Mouse (Mus musculus): ENCODE measurements around the gene Etfa. TPM values are rescaled to one million over a fixed set of nuclear protein-coding genes. Genes with fewer than 3 reads are reported as not detected.
A peak's percentile ranks its signal among the peaks of the same experiment; 100 is the strongest.

The Etfa gene
- total and polyA plus RNA-seq, 2 experiments from 2014 or later = 11.5 to 99.1 TPM

DNA sequence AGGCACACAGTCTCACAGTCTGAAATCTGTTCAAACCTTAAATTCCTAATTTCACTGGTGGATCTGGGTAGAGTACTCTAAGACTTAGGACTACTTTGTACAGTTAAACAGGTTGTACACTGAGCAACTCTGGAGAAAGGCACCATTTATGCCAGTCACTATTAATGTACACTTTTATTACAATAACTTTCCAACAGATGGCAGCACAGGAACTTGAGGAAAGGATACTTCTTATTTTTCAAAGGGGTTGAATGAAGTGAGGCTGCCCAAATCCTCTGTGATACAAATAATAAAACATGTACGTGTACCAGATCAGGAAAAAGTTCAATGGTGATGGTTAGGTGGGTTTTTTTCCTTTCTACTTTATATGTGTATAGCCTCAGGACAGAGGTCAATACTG lies 43.6 kb downstream of the Etfa start:
- 41% methylated on average over 1 of the region's 1 CpGs for WGBS
- Histone ChIP-seq H3K27ac (ENCODE audit: low read depth, low read length) (no peak overlapping the region), H3K36me3 (ENCODE audit: insufficient read depth, low read length) (0 out of 2 replicates have a peak, but pooled peaks cover 2% of the 10 kb centered on the region), H3K9ac (replicated peaks; ENCODE audit: low read length, poor library complexity, severe bottlenecking) (no peak overlapping the region), H3K4me2 (ENCODE audit: low read depth, low read length, poor library complexity, severe bottlenecking) (no peak overlapping the region), H3K4me3 (ENCODE audit: low read depth, low read length) (no peak overlapping the region), H3K9me3 (ENCODE audit: low read length) (no peaks in the 10 kb centered on the region), H3K4me1 (ENCODE audit: insufficient read depth, low read length) (no peaks in the 10 kb centered on the region), H3K27me3 (ENCODE audit: insufficient read depth, low read length) (no peaks in the 10 kb centered on the region)
- peak; percentile 72 for TF ChIP-seq CTCF (IDR thresholded peaks at IDR 0.05)
- ATAC-seq (ENCODE audit: low FRiP score) (no peak), DNase-seq (ENCODE audit: low spot score) (peak; percentile 49)

DNA sequence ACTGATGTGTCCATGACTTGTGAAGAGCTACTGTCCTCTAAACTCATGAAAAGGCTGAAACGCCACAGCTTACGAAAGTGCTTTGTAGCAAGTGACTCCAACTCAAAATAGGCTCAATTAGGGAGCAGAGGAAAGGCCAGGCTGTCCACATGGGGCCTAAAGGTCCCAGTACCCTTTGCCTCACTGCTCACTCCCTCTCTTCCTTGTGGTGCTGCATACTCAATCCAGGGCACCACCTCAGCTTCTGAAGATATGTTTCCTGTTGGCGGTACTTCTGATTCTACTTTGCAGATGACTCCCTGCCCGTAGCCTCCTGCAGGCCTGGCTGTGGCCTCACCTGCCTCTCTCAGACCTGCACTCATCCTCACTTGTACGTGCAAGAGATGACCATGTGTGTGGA lies 58.7 kb downstream of the Etfa start:
- H3K27ac ChIP-seq (ENCODE audit: low read depth, low read length) = no peak overlapping the region
- no peak for DNase-seq (ENCODE audit: low spot score)
- no peak overlapping the region for H3K4me2 ChIP-seq (ENCODE audit: low read depth, low read length, poor library complexity, severe bottlenecking)
- H3K4me3 ChIP-seq (ENCODE audit: low read depth, low read length) = no peak overlapping the region
- H3K9me3 ChIP-seq (ENCODE audit: low read length) = no peaks in the 10 kb centered on the region
- H3K9ac ChIP-seq (replicated peaks; ENCODE audit: low read length, poor library complexity, severe bottlenecking) = no peak overlapping the region
- no peak for TF ChIP-seq CTCF (IDR thresholded peaks at IDR 0.05)
- no peak for ATAC-seq (ENCODE audit: low FRiP score)
- H3K27me3 ChIP-seq (ENCODE audit: insufficient read depth, low read length) = no peaks in the 10 kb centered on the region
- H3K36me3 ChIP-seq (ENCODE audit: insufficient read depth, low read length) = no peaks in the 10 kb centered on the region; the same call in 1 of the 2 replicates
- H3K4me1 ChIP-seq (ENCODE audit: insufficient read depth, low read length) = no peaks in the 10 kb centered on the region
- WGBS = 92% methylated on average over 5 of the region's 5 CpGs

DNA sequence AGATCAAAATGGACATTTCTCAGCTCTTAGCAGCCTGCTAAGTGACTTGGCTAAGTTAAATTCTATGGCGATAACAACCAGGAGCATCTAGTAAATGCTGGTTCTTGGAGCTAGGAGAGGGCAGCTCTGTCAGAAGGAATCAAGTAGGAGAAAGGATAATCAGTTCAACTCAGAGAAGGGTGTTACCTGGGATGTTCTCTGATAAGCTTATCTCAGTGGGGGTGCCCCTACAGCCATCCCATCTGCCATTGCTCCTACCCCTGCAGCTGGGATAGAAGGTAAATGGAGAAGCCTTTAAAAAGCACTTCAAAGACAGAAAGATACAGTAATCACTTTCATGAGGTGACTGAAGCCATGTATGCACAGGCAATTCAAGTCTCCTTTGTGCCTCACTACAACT lies 59.1 kb downstream of the Etfa start:
- Histone ChIP-seq H3K27me3 (ENCODE audit: insufficient read depth, low read length) (no peaks in the 10 kb centered on the region), H3K27ac (ENCODE audit: low read depth, low read length) (no peak overlapping the region), H3K4me3 (ENCODE audit: low read depth, low read length) (no peak overlapping the region), H3K36me3 (ENCODE audit: insufficient read depth, low read length) (no peaks in the 10 kb centered on the region; the same call in 1 of the 2 replicates), H3K9ac (replicated peaks; ENCODE audit: low read length, poor library complexity, severe bottlenecking) (no peak overlapping the region), H3K9me3 (ENCODE audit: low read length) (no peaks in the 10 kb centered on the region), H3K4me2 (ENCODE audit: low read depth, low read length, poor library complexity, severe bottlenecking) (no peak overlapping the region), H3K4me1 (ENCODE audit: insufficient read depth, low read length) (no peaks in the 10 kb centered on the region)
- ATAC-seq (ENCODE audit: low FRiP score) (no peak), DNase-seq (ENCODE audit: low spot score) (no peak)
- no peak for TF ChIP-seq CTCF (IDR thresholded peaks at IDR 0.05)
- 97% methylated on average over 1 of the region's 1 CpGs for WGBS

DNA sequence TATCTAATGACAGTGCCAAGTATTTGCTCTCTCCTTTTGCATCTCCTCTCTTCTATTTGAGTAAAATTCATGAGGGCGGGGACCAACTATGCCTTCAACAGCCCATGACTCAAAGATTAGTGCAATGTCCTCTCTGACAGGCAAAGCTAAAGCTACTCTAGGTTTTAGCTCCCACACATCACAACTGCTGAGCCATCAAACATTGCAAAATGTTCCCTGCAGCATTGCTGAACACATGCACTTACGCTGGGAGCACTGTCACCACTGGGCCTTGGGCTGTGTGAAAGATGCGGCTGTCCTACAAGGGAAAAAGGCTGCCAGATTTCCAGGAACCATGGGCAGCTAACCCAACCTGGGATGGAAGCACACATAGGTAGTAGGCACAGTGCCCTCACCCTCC lies 60.6 kb downstream of the Etfa start:
- H3K4me2 ChIP-seq (ENCODE audit: low read depth, low read length, poor library complexity, severe bottlenecking) = no peak overlapping the region

DNA sequence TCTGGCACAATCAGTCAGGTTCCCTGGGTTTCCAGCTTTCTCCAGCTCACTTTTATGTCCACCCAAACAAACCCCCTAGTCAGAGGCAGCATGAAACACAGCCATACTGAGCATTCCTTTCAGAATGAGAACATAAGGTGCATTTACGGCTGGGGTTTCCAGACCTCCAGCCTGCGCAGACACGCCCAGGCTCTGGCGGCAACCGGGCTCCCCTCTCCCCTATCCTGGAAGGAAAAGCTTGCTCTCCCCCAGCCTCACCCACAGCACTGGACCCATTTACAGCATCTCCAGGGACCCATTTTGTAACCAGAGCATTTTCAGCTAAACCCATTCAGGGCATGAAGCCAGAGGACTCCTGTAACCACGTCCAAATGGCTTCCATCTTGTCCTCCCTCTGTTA lies 62.0 kb downstream of the Etfa start:
- no peak overlapping the region for H3K4me3 ChIP-seq (ENCODE audit: low read depth, low read length)

More for the DNA sequence above, 60.6 kb downstream of the Etfa start:
- Histone ChIP-seq H3K9ac (replicated peaks; ENCODE audit: low read length, poor library complexity, severe bottlenecking) (no peak overlapping the region), H3K4me3 (ENCODE audit: low read depth, low read length) (no peak overlapping the region), H3K27ac (ENCODE audit: low read depth, low read length) (no peak overlapping the region), H3K4me1 (ENCODE audit: insufficient read depth, low read length) (no peaks in the 10 kb centered on the region), H3K36me3 (ENCODE audit: insufficient read depth, low read length) (no peaks in the 10 kb centered on the region; the same call in 1 of the 2 replicates), H3K27me3 (ENCODE audit: insufficient read depth, low read length) (no peaks in the 10 kb centered on the region), H3K9me3 (ENCODE audit: low read length) (no peaks in the 10 kb centered on the region)
- ATAC-seq (ENCODE audit: low FRiP score) = no peak
- no peak for TF ChIP-seq CTCF (IDR thresholded peaks at IDR 0.05)
- no peak for DNase-seq (ENCODE audit: low spot score)
- 91% methylated on average over 3 of the region's 3 CpGs for WGBS

DNA sequence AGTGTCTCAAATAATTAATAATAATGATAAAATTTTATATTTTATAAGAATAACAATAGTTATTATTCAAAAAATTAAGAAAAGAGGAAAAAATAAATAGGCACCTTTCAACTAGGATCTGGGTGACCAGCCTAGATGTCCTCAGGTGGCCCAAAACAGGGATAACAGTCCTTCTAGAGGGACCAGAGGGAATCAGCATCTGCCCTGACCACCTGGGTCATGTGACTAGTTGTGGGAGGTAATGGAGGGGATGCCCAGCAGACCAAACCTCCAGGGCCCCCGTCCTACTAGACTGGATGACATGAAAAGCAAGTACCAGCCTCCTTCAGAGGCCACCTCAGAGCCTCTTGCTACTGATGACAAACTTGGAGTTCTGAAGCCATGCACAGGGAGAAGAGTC lies 62.9 kb downstream of the Etfa start:
- no peaks in the 10 kb centered on the region for H3K27me3 ChIP-seq (ENCODE audit: insufficient read depth, low read length)
- WGBS = 59% methylated on average over 1 of the region's 1 CpGs

More for the DNA sequence above, 62.0 kb downstream of the Etfa start:
- no peak for ATAC-seq (ENCODE audit: low FRiP score)
- no peak overlapping the region for H3K27ac ChIP-seq (ENCODE audit: low read depth, low read length)
- no peaks in the 10 kb centered on the region for H3K27me3 ChIP-seq (ENCODE audit: insufficient read depth, low read length)
- no peaks in the 10 kb centered on the region for H3K9me3 ChIP-seq (ENCODE audit: low read length)
- no peak for TF ChIP-seq CTCF (IDR thresholded peaks at IDR 0.05)
- WGBS = 88% methylated on average over 6 of the region's 6 CpGs
- no peak for DNase-seq (ENCODE audit: low spot score)
- H3K36me3 ChIP-seq (ENCODE audit: insufficient read depth, low read length) = no peaks in the 10 kb centered on the region; the same call in 1 of the 2 replicates
- H3K4me2 ChIP-seq (ENCODE audit: low read depth, low read length, poor library complexity, severe bottlenecking) = no peak overlapping the region
- H3K9ac ChIP-seq (replicated peaks; ENCODE audit: low read length, poor library complexity, severe bottlenecking) = no peak overlapping the region
- no peaks in the 10 kb centered on the region for H3K4me1 ChIP-seq (ENCODE audit: insufficient read depth, low read length)

More for the DNA sequence above, 62.9 kb downstream of the Etfa start:
- ATAC-seq (ENCODE audit: low FRiP score) (no peak), DNase-seq (ENCODE audit: low spot score) (no peak)
- no peak overlapping the region for H3K27ac ChIP-seq (ENCODE audit: low read depth, low read length)
- no peak overlapping the region for H3K4me3 ChIP-seq (ENCODE audit: low read depth, low read length)
- TF ChIP-seq CTCF (IDR thresholded peaks at IDR 0.05) = no peak
- H3K9ac ChIP-seq (replicated peaks; ENCODE audit: low read length, poor library complexity, severe bottlenecking) = no peak overlapping the region
- no peaks in the 10 kb centered on the region for H3K9me3 ChIP-seq (ENCODE audit: low read length)
- no peak overlapping the region for H3K4me2 ChIP-seq (ENCODE audit: low read depth, low read length, poor library complexity, severe bottlenecking)
- H3K4me1 ChIP-seq (ENCODE audit: insufficient read depth, low read length) = no peaks in the 10 kb centered on the region
- no peaks in the 10 kb centered on the region; the same call in 1 of the 2 replicates for H3K36me3 ChIP-seq (ENCODE audit: insufficient read depth, low read length)

All from midbrain, postnatal 0 days (tissue).